Mouse (Mus musculus) limb, embryonic 11.5 days (tissue): ENCODE measurements around the gene Med15. TPM values are rescaled to one million over a fixed set of nuclear protein-coding genes. Genes with fewer than 3 reads are reported as not detected.

Experiments used
- ATAC-seq: fragments of 200-750 bp; cut with Nextera tagmentation; 2 replicates; pipeline ENCODE4 v1.8.0; 2017; ENCODE audit warnings: low read depth; ENCODE audit not compliant: insufficient number of reproducible peaks, low FRiP score, low TSS enrichment
- DNase-seq: peaks from one replicate; pipeline ENCODE4 v3.0.0-alpha.2; 2015; ENCODE audit warnings: low spot score
- H3K27ac ChIP-seq: fragments of 300-500 bp; sonication (generic); replicated peaks from 2 replicates; pipeline ENCODE4 v1.5.1; 2014; ENCODE audit warnings: low read depth, mild to moderate bottlenecking, low read length
- H3K27me3 ChIP-seq: fragments of 300-500 bp; sonication (generic); 2 replicates; pipeline ENCODE4 v1.6.1; 2014; ENCODE audit warnings: mild to moderate bottlenecking, low read length, mixed read lengths; ENCODE audit not compliant: control insufficient read depth, insufficient read depth
- H3K36me3 ChIP-seq: fragments of 300-500 bp; sonication (generic); 2 replicates; pipeline ENCODE4 v1.6.1; 2014; ENCODE audit warnings: mild to moderate bottlenecking, low read length, moderate library complexity, mixed read lengths; ENCODE audit not compliant: control insufficient read depth, insufficient read depth
- H3K4me1 ChIP-seq: fragments of 300-500 bp; sonication (generic); 2 replicates; pipeline ENCODE4 v1.6.1; 2014; ENCODE audit warnings: low read length, mixed read lengths; ENCODE audit not compliant: control insufficient read depth, insufficient read depth
- H3K4me2 ChIP-seq: fragments of 300-500 bp; sonication (generic); 2 replicates; pipeline ENCODE4 v1.6.1; 2014; ENCODE audit warnings: low read depth, mild to moderate bottlenecking, moderate library complexity; ENCODE audit not compliant: severe bottlenecking
- H3K4me3 ChIP-seq: fragments of 300-500 bp; sonication (generic); 2 replicates; pipeline ENCODE4 v1.5.1; 2014; ENCODE audit warnings: low read depth, low read length
- H3K9ac ChIP-seq: fragments of 300-500 bp; sonication (generic); 2 replicates; pipeline ENCODE4 v1.6.1; 2014; ENCODE audit warnings: mild to moderate bottlenecking, low read length
- H3K9me3 ChIP-seq: fragments of 300-500 bp; sonication (generic); 2 replicates; pipeline ENCODE4 v1.6.1; 2016; ENCODE audit warnings: low read length; ENCODE audit not compliant: control insufficient read depth
- WGBS: fragments of 180-500 bp; shearing (Covaris S2); extraction: QIAGEN DNeasy Blood & Tissue Kit; methylation state at CpG from one replicate; pipeline ENCODE4 v1.1.7; 2014; 5-methylcytosine and 5-hydroxymethylcytosine counted together
- polyA plus RNA-seq: library from polyadenylated mRNA; unstranded; fragments of >200 nt; fragmentation: Nextera tagmentation; extraction: Ambion mirVana; gene quantifications from 2 replicates; pipeline ENCODE4 v1.2.1, GENCODE M21; 2014

Med15 gene
- polyA plus RNA-seq, 1 experiment from 2014 or later: 42.2 TPM

- 77% methylated on average over 4 of the region's 4 CpGs for WGBS
- no peaks in the 10 kb centered on the region for H3K9me3 ChIP-seq
- H3K4me1 ChIP-seq: no peaks in the 10 kb centered on the region
- no peaks in the 10 kb centered on the region for H3K36me3 ChIP-seq
- no peak overlapping the region for H3K27ac ChIP-seq
- no peaks in the 10 kb centered on the region for H3K27me3 ChIP-seq
- no peak overlapping the region for H3K4me2 ChIP-seq
- ATAC-seq (no peak), DNase-seq (no peak)
- no peak overlapping the region for H3K4me3 ChIP-seq
- H3K9ac ChIP-seq: no peak overlapping the region
Observed at GRCm38 (mm10) chr16:17611383-17611782, 121.3 kb downstream of the Med15 start.

- 78% methylated on average over 5 of the region's 5 CpGs for WGBS
- Histone ChIP-seq H3K27me3 (no peaks in the 10 kb centered on the region), H3K36me3 (no peaks in the 10 kb centered on the region), H3K27ac (no peak overlapping the region), H3K9me3 (no peaks in the 10 kb centered on the region), H3K4me1 (no peaks in the 10 kb centered on the region), H3K9ac (no peak overlapping the region), H3K4me2 (no peak overlapping the region), H3K4me3 (no peak overlapping the region)
- ATAC-seq (no peak), DNase-seq (no peak)
Observed at GRCm38 (mm10) chr16:17605684-17606083, 127.0 kb downstream of the Med15 start.

- H3K27me3 ChIP-seq: no peaks in the 10 kb centered on the region
- no peaks in the 10 kb centered on the region for H3K4me1 ChIP-seq
- no peaks in the 10 kb centered on the region for H3K36me3 ChIP-seq
- 83% methylated on average over 4 of the region's 4 CpGs for WGBS
- no peaks in the 10 kb centered on the region for H3K9me3 ChIP-seq
- DNase-seq: no peak
- H3K4me3 ChIP-seq: no peak overlapping the region
- H3K27ac ChIP-seq: no peak overlapping the region
- ATAC-seq: no peak
- no peak overlapping the region for H3K9ac ChIP-seq
- no peak overlapping the region for H3K4me2 ChIP-seq
Observed at GRCm38 (mm10) chr16:17604941-17605340, 127.8 kb downstream of the Med15 start.

Other genes starting within 250 kb of the Med15 start
- 0.26 and 0.63 TPM in 2 replicates for gene Aifm3, start 243.3 kb downstream of the Med15 start, polyA plus RNA-seq
- gene Lztr1, start 224.2 kb downstream of the Med15 start, polyA plus RNA-seq: 76.1 and 92.9 TPM in 2 replicates
- 49.1 and 58.7 TPM in 2 replicates for gene Thap7, start 201.8 kb downstream of the Med15 start, polyA plus RNA-seq
- gene Lrrc74b, start 171.6 kb downstream of the Med15 start, polyA plus RNA-seq: 0.20 TPM in 1 of 2 replicates, not detected in the other
- gene P2rx6, start 171.0 kb downstream of the Med15 start, polyA plus RNA-seq: 0.27 and 0.47 TPM in 2 replicates
- 1.1 and 1.8 TPM in 2 replicates for gene Slc7a4, start 149.7 kb downstream of the Med15 start, polyA plus RNA-seq
- 67.9 and 71.1 TPM in 2 replicates for gene Smpd4, start 113.5 kb downstream of the Med15 start, polyA plus RNA-seq
- gene Ccdc74a, start 86.4 kb downstream of the Med15 start, polyA plus RNA-seq: 5.7 TPM in 2 replicates
- gene Klhl22, start 26.7 kb upstream of the Med15 start, polyA plus RNA-seq: 68.2 and 68.7 TPM in 2 replicates
- 23.4 and 26.4 TPM in 2 replicates for gene Scarf2, start 64.4 kb upstream of the Med15 start, polyA plus RNA-seq
- 0.73 and 0.77 TPM in 2 replicates for gene B830017H08Rik, start 100.2 kb upstream of the Med15 start, polyA plus RNA-seq
- 3.0 and 3.2 TPM in 2 replicates for gene Car15, start 105.5 kb upstream of the Med15 start, polyA plus RNA-seq
- gene Gm20518, start 158.8 kb upstream of the Med15 start, polyA plus RNA-seq: 0.48 TPM in 1 of 2 replicates, not detected in the other
- gene Tssk1, start 161.3 kb upstream of the Med15 start, polyA plus RNA-seq: not detected in 2 replicates
- gene Dgcr2, start 165.7 kb upstream of the Med15 start, polyA plus RNA-seq: 92.5 and 94.0 TPM in 2 replicates
- not detected in 2 replicates for gene Tssk2, start 165.7 kb upstream of the Med15 start, polyA plus RNA-seq
- 42.2 and 50.2 TPM in 2 replicates for gene Ess2, start 178.5 kb upstream of the Med15 start, polyA plus RNA-seq
- not detected in 2 replicates for gene Gsc2, start 182.2 kb upstream of the Med15 start, polyA plus RNA-seq
- gene Slc25a1, start 195.3 kb upstream of the Med15 start, polyA plus RNA-seq: 74.4 and 74.5 TPM in 2 replicates
- not detected in 2 replicates for gene Vpreb2, start 247.5 kb upstream of the Med15 start, polyA plus RNA-seq